Mouse (Mus musculus): ENCODE measurements at regions not wholly inside any gene's neighbourhood (a gene's known extent, or its start where the extent isn't known, plus 50 kb on each side); places are given as distances from the start of the nearest gene placed in this dataset.

- TF ChIP-seq CTCF (IDR thresholded peaks at IDR 0.05; ENCODE audit: low read depth, low read length) (no peak), POLR2A (IDR thresholded peaks at IDR 0.05; ENCODE audit: insufficient read depth, low read length) (no peak)
Observed at GRCm38 (mm10) chr14:9467690-9468458, 801.8 kb upstream of the 4930452B06Rik start.
